Mouse (Mus musculus) thymus, postnatal 25 days (tissue): ENCODE measurements at regions not wholly inside any gene's neighbourhood (a gene's known extent, or its start where the extent isn't known, plus 50 kb on each side); places are given as distances from the start of the nearest gene placed in this dataset.

Experiments
- DNase-seq: peaks from one replicate; pipeline ENCODE4 v3.0.0; 2022

DNA sequence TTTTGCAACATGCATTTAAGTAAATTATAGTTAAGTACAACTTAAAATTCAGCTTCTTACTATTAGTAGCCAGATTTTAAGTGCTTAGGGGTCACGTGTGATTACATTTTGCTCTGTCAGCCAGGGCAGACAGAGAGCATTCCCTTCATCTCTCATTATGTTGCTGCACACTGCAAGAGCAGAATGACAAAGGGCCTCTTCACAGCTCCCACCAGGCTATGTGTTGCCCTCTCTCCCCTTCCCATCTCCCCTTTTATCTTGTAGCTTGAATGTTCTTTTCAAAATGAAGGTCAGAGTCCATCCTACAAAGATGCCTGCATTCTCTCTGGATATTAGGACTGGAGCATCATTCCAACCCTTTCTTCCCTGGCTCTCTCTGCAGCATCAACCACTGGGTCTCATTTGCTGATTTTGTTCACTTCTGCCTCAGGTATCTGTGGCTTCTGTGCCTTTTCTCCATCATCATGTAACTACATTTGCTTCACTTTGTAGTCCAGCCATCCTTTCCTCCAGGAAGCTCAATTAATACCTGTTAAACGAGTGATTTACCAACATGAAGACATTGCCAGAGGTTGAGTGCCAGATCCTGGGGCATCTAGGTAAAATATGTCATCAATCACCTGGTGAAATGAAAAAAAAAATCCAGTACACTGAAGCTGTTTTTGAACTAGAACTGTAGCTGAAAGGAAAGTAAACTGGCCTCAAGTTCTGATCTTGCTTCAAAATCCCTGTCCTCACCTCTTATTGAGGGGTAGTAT is 571.6 kb downstream of the Btbd3 start:
- no peak for DNase-seq

DNA sequence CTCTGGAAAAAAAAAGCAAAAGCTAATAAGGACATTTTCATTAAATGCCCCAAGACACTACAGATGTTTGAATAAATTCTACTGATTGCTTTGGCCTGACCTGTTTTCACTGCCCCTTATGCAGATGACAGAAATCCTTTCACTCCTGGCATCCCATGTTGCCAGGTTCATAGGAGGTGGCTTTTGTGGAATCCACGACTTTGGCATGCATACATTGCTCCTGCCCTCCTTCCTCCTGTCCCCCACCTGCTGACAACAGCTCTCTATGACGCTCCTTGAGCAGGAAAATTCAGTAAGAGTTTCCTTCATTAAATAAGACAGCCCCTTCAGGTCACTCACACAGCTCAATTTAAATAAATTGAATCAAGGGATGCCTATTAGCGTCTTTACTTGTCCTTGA is 582.5 kb downstream of the Btbd3 start:
- no peak for DNase-seq

DNA sequence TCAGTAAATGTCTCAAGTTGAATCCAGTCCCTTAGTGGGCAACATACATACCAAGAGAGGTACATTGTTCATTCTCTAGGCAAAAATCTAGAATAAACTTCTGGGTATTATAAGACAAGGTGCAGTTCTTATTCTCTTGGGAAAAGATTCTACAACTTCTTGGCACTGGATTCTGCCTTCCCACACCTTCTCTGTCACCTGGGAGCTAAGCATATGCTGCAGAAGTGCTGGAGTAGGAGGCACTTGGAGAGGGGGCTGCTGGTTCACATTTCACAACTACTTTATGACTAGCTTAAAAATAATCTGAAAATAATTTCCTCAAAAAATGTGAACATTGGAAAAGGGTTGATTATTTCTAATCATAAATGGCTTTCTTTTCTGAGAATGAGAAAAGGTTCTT is 602.8 kb downstream of the Btbd3 start:
- no peak for DNase-seq

DNA sequence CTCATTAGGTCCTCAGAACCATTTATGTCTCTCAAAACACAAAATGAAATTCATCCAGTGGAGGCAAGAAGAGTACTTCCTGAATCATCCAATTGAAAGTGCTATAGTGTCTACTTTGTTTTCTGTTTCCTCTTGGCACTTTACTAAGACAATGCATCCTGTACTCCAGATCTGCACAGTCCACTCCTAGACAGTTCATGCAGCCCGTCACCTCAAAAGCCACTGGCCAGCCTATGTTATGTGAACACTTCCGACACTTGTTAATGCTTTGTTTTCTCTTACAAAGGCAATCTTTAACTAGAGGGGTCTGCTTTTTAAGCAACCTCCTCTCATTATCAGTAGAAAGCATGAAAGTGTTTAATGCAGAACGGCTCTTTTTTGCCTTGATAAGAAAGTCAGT is 597.1 kb upstream of the Sptlc3 start:
- DNase-seq: no peak

DNA sequence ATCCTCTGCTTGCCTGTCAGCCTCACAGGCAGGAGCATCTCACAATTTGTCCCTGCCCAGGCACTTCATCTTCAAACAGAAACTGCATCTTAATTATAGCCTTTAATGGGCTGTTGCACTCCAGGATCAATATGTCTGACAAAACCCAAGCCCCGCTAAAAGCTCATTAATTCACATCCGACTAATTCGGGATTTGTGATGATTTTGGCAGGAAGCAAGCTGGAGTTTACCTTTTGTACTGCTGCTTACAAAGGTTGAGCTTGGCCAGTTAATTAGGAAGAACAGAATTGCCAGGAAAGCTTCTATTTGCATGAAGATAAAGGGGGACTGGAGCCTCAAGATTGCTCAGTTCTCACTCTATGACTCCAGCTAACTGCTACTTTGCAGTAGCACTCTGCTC is 596.6 kb upstream of the Sptlc3 start:
- DNase-seq: no peak

DNA sequence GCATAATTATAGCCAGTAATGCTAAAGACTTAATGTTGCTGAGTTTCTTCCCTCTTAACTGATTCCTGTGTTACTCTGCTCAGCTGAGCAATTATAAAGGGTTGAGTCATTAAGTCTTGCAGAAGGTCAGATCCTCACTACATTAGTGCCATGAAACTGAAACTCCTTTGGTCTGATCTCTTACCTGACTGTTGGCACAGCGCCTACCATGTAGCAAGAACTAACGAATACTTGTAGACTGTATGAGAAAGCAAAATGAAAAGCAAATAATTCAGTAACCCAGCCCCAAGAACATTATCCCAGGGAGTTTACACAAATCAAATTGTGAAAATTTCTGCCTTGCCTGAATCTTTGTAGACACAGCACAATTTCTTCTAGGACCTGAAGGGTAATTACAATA is 556.5 kb upstream of the Sptlc3 start:
- no peak for DNase-seq

DNA sequence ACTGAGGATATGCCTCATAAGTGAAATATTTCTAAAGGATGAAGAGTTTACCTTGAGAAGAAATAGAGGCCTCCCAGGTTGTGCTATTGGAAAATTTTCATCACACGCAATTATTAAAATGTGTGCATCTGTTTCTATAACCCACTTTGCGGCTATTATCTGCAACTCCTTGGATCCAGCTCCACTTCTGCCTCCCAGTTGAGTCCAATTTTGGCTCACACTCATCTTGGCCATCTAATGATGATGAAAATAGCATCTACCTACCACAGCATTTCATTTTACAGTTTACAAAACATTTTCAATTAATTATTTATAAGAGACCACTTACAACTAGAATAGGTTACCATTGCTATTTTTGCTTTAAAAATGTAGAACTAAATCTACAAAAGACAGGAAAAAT is 554.3 kb upstream of the Sptlc3 start:
- DNase-seq: no peak

DNA sequence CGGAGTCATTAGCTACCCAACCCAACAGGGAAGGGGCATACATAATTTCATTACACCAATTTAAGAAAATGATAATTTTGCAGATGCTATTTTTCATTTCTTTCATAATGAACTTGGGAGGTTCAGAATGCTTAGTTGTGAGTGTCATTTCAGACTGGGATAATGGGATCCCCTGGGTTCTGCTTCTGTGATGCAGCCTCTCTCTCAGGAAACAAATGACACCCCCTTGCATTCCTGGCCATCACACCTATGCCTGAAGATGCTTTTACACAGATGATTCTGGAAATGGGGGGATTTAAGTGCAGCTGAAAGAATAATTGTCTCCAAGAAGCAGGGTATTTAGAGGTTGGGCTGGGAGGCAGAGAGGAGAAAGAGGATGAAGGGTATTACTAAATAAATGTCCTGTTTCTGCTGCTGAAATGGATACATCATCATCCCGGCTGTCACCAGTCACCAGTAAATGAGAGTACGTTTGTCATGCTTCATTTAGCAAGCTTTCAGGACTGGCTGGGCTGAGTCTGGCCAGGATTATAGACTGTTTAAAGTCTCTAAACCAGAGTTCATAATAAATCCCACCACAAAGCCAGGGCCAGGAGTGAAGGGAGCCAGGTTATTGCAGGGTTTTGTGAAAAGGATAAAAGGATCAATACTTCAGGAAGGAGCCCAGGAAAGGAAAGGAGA is 527.5 kb upstream of the Sptlc3 start:
- DNase-seq: no peak

DNA sequence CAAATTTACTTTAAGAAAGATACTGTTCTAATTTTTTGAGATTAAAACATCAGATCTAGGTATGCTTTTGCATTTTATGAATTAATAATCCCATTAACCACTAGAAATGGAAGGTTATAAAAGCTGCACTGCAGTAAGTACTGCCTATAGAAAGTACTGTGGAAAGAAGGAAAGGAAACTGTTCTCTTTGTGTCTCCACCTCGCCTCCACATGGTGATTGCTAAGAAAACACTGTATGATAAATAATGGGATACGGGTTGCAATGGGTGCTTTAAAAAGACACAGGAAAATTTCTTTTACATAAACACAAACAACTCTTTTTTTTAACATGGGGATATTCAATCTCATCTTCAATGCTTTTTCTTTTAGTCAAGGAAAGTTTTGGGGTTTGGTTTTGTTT is 519.2 kb upstream of the Sptlc3 start:
- no peak for DNase-seq

DNA sequence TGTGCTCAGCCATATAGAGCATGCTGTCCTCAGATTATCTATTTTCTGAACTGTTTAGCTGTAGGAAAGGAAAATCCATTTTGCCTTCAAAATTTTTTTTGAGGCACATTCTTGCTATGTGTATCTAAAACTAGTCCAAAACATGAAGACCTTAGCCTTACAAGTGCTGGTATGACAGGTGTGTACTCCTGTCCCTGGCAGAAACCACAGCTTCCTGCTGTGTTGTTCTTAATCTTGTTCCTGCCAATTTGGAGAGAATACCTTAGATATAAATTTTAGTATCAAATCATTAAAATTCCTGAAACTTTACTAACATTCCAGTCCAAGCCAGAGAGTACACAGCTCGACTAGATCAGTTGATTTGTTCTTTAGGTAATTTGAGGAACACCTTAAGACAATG is 503.7 kb upstream of the Sptlc3 start:
- DNase-seq: no peak

DNA sequence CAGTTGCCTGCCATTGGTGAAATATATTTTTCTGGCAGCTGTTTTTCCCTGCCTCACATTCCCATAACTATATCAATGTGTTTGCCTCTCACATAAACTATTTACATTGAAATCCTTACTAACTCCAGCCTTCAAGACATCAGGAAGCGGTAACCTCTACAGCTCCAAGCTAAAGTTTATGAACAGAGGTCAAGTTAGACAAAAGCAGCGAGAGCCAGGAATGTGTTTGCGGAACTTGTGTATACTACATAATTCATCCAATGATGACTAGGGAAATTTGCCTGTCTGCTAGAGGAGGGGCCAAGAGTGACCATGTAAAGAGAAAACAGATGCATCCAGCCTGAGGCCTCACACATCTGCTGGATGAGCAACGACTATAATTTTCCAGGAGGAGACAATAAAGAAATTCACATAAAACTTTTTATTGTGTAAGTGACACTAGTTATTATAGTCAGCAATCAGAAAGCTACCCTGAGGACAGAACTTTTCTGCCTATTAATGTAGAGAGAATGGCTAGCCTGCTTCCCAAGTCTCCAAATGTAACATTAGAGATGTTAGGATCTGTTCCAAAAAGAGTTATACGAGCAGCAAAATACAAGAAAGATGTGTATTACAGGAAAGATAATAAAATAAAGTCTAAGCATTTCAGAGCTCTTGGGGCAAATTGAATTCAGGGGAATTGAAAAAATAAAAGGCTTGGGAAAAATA is 461.5 kb upstream of the Sptlc3 start:
- no peak for DNase-seq

DNA sequence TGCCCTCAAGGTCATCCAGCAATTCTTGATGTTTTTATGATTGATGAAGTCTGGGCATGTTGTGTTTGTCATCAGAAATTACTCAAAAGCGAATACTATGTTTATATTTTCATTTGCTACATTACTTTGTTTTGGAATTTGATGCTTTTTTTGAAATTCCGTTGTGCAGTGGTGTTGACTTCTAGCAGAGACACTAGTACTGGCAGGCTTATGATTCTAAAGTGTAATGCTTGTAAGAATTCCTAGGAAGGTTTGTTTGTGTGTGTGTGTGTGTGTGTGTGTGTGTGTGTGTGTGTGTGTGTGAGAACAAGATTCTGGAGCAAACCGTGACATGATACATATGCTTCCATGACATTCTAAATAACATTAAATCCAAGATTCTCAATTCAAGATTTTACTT is 458.9 kb upstream of the Sptlc3 start:
- DNase-seq: no peak

DNA sequence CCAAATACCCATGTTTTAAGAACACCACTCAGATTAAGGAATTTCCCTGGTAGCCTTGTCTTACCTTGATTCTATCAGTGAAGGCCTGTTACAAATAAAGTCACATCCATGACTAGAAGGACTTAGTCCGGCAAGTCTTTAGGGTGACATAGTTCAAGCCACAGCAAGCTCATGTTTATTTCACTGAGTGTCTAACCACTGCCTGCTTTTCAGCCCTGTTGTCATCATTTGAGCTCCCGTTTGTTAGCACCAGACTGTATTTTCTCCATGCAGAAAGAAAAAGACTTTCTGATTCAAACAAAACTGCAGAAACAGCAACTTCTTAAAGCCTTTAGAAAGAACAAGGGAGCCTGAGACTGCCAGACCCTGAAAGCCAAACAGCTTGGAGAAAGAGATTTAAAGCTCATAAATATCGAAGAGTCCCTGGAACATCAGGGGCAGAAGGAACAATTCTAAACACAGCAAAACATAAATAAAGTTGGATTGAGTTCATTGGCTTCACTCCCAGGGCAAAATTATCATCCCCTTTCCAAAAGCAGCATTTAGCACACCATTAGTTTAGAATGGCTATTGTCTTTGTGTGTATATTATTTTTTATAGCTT is 451.9 kb upstream of the Sptlc3 start:
- no peak for DNase-seq

DNA sequence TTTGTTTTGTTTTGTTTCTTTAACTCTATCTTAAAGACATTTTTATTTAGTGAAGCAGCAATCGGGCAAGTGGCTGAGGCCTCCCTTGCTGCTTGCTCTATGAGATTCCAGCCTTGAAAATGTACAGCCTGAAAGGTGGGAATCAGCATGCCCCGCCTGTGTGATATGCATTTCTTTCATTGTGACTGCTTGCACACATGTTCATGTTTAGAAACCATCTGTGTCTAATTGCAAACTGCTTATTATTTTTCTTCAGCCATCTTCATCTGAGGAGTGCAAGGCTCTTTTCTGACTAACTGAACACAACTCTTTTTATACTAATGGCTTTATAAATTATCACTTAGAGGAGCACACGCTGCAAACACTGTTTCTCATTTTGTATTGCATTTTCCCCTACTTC is 449.0 kb upstream of the Sptlc3 start:
- DNase-seq: no peak

DNA sequence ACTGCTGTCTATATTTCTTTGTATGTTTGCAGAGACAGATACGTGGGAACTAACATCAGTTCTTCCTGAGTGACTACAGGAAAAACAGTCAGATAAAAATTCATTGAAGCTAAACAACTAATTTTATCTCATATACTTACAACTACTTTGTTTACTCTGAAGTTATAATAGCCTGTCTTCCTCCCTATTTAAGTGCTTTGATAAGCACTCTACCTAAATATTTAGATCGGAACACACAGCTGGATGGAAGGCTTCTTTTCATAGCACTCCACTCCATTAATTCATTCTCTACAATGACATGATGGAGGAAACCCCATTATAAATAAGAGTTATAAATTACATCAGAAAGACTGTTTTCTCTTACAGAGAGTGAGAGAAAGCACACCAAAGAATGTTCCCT is 438.5 kb upstream of the Sptlc3 start:
- no peak for DNase-seq

DNA sequence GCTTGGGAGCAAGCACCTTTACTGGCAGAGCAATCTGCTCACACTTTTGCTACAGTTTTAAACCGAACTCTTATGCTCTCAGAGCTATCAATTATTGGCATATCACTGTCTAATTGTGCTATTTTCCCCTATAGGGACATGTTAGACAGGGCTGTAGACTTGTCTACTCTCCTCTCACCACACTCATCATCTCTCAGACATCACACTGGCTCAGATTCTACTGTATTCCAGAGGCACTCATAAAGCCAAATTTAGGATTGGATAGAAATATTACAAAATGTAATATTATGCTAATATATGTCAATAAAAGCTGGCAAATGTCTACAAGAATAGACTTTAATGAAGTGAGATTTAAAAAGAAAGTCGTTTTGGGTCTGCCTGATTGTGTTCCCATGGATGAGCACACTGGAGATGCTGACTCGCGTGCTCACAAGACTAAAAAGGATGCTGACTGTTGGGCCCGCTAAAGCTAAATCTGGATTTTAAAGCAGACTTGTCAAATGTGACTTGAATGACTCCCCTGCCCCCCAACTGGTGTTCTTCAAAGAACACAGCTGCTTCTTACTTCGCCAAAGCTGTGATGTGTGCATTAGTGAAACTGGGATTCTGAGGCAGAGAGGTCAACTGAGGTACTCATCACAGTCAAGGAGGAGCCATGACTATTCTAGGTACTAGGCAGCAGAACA is 424.3 kb upstream of the Sptlc3 start:
- no peak for DNase-seq

DNA sequence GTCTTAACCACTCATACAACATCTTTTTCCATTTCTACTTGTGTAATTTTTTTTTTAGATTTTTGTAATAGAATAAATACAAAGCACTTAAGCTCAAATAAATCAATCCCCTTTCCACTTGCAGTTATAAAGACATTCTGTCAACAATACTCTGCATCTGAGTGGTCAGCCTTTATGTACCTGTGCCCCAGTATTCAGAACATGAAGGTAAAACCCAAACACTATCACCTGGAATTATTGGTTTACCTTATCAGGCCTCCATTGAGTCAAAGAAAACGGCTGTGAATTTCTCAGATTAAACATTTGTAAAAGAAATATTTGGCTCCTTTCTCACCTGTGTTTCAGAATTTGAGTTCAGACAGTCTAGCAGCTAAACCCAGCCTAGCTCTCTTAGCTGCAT is 422.0 kb upstream of the Sptlc3 start:
- no peak for DNase-seq

DNA sequence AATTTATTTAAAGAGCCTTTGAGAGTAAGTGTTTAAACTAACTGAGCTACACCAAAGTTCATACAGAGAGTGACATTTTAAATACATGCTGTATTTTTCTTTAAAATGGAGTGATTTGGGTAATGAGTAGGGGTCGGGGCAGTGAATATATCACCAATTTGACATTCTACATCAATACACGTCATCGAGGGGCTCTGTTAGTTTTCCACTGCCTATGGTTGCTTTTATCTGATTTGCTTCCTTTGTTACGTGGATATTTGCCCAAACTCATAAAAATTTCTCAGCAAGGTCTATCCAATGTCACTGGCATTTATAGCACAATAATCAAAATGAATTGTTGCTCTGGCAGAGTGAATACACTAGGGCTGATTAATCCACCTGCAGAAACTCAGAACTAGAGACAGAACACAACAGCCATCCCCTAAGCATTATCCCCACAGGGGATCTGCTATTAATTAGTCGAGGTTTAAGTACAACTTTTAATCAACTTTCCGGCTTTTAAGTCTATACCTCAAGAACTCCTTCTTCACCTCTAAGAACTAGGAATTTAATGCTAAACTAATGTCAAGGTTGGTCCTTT is 400.1 kb upstream of the Sptlc3 start:
- DNase-seq: no peak

DNA sequence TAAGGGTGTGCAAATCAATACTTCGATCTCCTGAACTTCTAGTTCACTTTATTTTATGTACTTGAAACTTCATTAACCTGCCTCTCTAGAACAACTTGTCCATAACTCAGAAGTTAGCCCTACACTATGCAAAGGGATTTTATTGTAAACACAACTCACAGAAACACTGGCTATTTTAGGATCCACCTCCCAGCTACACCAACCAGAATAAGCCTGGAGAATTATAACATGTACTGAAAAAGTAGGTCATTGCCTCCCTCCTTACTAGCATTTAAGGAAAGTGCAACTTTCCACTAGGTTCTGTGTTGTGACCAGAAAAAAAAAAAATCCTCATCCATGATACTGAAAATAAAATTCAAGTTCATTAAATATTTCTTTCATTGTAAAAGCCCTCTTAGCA is 382.0 kb upstream of the Sptlc3 start:
- no peak for DNase-seq

DNA sequence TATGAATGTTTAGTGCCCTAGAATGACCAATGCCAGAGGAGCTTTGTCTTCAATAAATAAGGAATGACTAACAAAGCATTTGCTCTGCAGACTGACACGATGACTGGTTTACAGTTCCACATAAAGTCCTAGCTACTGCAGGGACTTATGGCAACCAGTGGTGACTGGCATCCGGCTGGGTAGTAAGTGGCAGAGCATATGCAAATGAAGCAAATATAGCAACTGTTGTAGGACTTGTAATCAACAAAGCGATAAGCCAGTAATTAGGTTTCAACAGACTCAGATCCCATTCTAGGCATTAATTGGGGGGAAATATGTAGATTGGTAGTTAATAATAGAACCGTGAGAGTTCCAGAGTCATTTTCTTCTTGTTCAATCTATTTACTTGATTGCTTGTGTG is 379.2 kb upstream of the Sptlc3 start:
- DNase-seq: no peak

DNA sequence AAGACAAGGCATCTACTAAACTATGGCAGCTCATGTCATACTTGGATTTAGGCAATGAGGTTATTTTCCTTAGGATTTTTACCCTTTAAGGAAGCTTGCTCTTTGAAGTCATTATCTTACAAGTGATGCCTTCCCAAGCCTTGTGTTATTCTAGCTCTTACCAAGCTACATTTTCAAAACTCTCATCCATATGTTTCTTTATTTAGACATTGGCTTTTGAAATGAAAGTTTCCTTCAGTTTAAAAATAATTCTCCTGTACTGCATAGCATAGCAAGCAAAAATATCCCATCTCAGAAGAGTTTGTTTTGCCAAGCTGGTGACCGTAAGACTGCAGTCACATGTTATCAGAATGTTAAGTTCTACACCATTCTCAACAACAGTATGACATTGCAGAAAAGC is 372.8 kb upstream of the Sptlc3 start:
- DNase-seq: no peak

DNA sequence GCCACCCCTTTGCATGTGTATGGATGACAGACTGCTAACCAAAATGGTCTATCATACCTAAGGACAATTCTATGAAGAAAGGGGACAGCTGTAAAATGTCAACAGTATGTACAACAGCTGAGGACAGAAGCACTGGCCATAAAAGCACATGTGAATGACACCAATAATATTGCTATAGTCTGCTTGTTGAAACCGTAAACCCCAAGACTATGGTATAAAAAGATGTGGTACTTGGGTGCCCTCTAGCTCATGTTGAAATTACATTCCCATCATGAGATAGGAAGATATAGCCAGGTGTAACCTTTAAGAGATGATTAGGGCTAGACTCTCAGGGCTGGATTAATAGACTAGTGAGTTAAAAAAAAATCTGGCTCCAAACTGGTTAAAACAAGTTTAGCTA is 361.6 kb upstream of the Sptlc3 start:
- DNase-seq: no peak

DNA sequence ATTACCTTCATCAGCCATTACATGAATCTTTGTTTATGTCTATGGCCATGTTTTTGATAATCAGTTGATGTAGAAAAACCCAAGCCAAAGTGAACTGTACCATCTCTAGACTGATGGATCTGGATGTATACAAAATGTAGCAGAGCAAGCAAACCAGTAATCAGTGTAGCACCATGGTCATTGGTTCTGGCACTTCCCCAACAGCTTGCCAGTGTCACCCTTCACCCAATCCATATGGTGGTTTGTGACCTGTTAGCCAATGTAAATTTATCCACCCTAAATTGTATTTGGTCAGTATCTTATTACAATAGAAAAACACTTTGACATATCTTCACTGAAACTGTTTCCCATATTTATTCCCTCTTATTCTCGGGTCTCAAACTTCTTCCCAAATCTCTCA is 346.7 kb upstream of the Sptlc3 start:
- DNase-seq: no peak
